Mouse (Mus musculus): ENCODE measurements at regions not wholly inside any gene's neighbourhood (a gene's known extent, or its start where the extent isn't known, plus 50 kb on each side); places are given as distances from the start of the nearest gene placed in this dataset.

DNA sequence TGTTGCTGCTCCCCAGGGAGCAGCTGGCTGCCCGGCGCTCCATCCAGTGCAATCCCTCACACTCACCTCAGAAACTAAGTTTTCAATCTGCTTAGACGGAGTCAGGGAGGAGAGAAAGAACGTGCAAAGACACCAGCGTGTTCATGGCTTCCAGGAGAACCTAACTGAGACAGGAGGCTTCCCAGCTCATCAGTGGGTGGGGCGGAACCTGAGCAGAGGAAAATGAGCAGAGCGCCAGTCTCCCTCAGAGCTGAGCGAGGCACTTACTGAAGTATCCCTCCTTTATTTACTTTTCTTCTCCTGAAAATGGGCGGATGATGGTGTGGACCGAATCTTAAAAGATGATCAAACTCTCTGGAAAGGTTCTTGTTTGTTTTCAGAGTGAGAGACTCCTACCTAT, 94.3 kb upstream of the 1700024P04Rik start:
- TF ChIP-seq CTCF (IDR thresholded peaks at IDR 0.05; ENCODE audit: borderline replicate concordance, insufficient read depth, low read length) (no peak), POLR2A (IDR thresholded peaks at IDR 0.05; ENCODE audit: low read depth, low read length) (no peak)

Data from embryonic fibroblast, embryonic 13.5 days (primary cell).